Mouse (Mus musculus): Measurements from ENCODE around the gene Slc6a9. TPM values are rescaled to one million over a fixed set of nuclear protein-coding genes. Genes with fewer than 3 reads are reported as not detected.

The Slc6a9 gene
- total and polyA plus RNA-seq, 2 experiments from 2014 or later = 33.7 to 35.0 TPM

DNA sequence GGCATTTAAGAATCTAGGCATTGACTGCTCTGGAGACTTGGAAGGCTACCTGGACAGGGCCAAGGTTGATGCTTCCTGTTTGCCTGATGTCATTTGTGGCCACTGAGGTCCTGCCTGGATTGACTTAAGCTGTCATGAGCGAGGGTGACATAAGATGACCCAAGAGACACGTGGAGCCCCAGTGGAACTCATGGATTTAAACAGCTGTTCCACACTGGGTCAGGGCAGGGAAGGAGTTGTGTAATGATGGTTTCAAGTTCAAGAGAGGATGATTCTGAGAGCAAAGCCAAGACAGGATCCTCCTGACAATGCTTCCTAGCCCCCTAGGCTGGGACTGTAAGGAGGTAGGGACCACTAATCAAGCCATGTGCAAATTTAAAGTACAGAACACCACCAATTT is 2.8 kb upstream of the Slc6a9 start:
- H3K27me3 ChIP-seq (ENCODE audit: insufficient read depth, low read length) = no peaks in the 10 kb centered on the region
- no peak overlapping the region for H3K4me3 ChIP-seq (ENCODE audit: low read depth, low read length)
- no peak overlapping the region for H3K4me2 ChIP-seq (ENCODE audit: low read depth)
- no peak for DNase-seq
- H3K9ac ChIP-seq = no peak overlapping the region
- no peak for ATAC-seq
- no peak for TF ChIP-seq CTCF (IDR thresholded peaks at IDR 0.05; ENCODE audit: low read depth)
- H3K27ac ChIP-seq (ENCODE audit: low read depth, low read length) = no peak overlapping the region
- no peaks in the 10 kb centered on the region for H3K36me3 ChIP-seq (ENCODE audit: insufficient read depth)
- no peaks in the 10 kb centered on the region for H3K4me1 ChIP-seq (ENCODE audit: insufficient read depth)
- 74% methylated on average over 2 of the region's 2 CpGs for WGBS
- H3K9me3 ChIP-seq (ENCODE audit: low read length) = no peaks in the 10 kb centered on the region

DNA sequence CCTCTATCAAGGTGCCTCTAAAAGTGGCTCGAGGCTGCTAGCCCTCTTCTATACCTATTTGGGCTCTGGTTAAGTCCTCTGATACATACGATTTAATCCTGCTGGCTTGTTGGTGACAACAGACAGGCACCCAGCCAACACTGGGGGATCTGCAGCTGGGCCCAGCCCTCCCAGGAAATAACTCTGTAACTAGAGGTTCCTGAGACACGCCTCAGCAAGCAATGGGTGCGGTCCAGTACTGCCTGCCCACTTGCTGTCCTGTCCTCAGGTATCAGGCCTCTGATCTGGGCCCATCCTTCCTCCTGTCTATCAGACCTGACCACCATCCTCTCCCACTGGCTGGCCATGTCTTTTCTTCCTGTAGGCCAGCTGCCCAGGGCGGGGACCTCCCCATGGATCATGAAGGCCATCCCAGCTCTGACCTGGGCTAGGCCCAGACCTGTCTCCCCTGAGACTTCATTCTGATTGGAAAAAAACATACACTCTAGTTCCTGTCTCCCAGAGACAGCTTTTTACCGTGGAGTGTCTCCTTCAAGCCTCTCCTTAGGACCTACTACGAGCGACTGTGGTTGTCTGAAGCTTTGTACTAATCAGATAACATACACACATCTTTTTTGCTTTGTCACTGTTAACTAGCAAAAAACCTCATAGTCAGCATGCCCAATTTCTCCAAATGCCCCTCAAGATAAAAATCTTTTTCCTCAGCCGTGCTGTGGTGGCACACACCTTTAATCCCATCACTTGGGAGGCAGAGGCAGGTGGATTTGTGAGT is 2.2 kb upstream of the Slc6a9 start:
- ATAC-seq (no peak), DNase-seq (no peak)
- no peaks in the 10 kb centered on the region for H3K9me3 ChIP-seq (ENCODE audit: low read length)
- H3K27ac ChIP-seq (ENCODE audit: low read depth, low read length) = no peak overlapping the region
- H3K4me1 ChIP-seq (ENCODE audit: insufficient read depth) = no peaks in the 10 kb centered on the region
- H3K27me3 ChIP-seq (ENCODE audit: insufficient read depth, low read length) = no peaks in the 10 kb centered on the region
- H3K36me3 ChIP-seq (ENCODE audit: insufficient read depth) = no peaks in the 10 kb centered on the region
- no peak for TF ChIP-seq CTCF (IDR thresholded peaks at IDR 0.05; ENCODE audit: low read depth)
- H3K9ac ChIP-seq = no peak overlapping the region
- no peak overlapping the region for H3K4me3 ChIP-seq (ENCODE audit: low read depth, low read length)
- no peak overlapping the region for H3K4me2 ChIP-seq (ENCODE audit: low read depth)
- 81% methylated on average over 9 of the region's 9 CpGs for WGBS

GRCm38 (mm10) chr4:117834845-117835530 is 682 bp downstream of the Slc6a9 start:
- Histone ChIP-seq H3K9ac (peak overlapping the region; percentile 91), H3K4me2 (ENCODE audit: low read depth) (peak overlapping the region; percentile 91), H3K4me3 (ENCODE audit: low read depth, low read length) (peak overlapping the region; percentile 76), H3K27me3 (ENCODE audit: insufficient read depth, low read length) (no peaks in the 10 kb centered on the region), H3K27ac (ENCODE audit: low read depth, low read length) (peak overlapping the region; percentile 93), H3K9me3 (ENCODE audit: low read length) (no peaks in the 10 kb centered on the region), H3K36me3 (ENCODE audit: insufficient read depth) (no peaks in the 10 kb centered on the region), H3K4me1 (ENCODE audit: insufficient read depth) (no peaks in the 10 kb centered on the region)
- DNase-seq (peak; percentile 80), ATAC-seq (peak; percentile 40)
- WGBS = under 1% methylated on average over 36 of the region's 36 CpGs
- TF ChIP-seq CTCF (IDR thresholded peaks at IDR 0.05; ENCODE audit: low read depth) = peak; percentile 45

- Histone ChIP-seq H3K27ac (ENCODE audit: low read depth, low read length) (peak overlapping the region; percentile 93), H3K4me1 (ENCODE audit: insufficient read depth) (no peaks in the 10 kb centered on the region), H3K27me3 (ENCODE audit: insufficient read depth, low read length) (no peaks in the 10 kb centered on the region), H3K4me2 (ENCODE audit: low read depth) (peak overlapping the region; percentile 91), H3K9ac (peak overlapping the region; percentile 91), H3K36me3 (ENCODE audit: insufficient read depth) (no peaks in the 10 kb centered on the region), H3K9me3 (ENCODE audit: low read length) (no peaks in the 10 kb centered on the region), H3K4me3 (ENCODE audit: low read depth, low read length) (peak overlapping the region; percentile 76)
- TF ChIP-seq CTCF (IDR thresholded peaks at IDR 0.05; ENCODE audit: low read depth) = no peak
- under 1% methylated on average over 60 of the region's 60 CpGs for WGBS
- ATAC-seq = peak; percentile 62
- DNase-seq = peak; percentile 79
Observed at GRCm38 (mm10) chr4:117835531-117836111, 1.3 kb downstream of the Slc6a9 start.

DNA sequence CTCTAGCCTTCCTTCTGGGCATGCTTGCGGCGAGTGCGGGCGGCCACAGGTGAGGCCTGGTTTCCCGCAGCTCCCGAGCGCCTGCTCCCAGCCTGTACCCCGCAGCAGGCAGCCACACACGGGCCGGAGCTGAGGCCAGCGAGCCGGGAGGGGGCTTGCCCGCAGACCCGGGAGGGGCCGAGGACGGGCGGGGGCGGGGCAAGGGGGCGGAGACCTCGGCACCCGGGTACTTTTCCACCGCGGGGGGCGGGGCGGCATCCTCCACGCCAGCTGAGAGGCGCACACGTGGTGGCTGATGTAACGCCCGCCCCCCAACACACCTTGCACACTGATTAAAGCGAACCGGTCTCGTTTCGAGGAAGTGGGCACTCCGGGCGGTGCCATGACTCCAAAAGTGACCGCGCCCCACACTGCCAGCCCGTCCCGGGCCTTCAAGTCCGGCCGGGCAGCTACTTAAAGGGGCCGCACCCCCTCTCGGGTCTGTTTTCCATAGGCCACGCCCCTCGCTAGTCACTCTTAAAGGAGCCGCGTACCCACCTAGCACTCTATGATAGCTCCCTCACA is 2.0 kb downstream of the Slc6a9 start:
- H3K4me1 ChIP-seq (ENCODE audit: insufficient read depth) = no peaks in the 10 kb centered on the region
- peak overlapping the region; percentile 91 for H3K9ac ChIP-seq
- no peaks in the 10 kb centered on the region for H3K9me3 ChIP-seq (ENCODE audit: low read length)
- H3K4me3 ChIP-seq (ENCODE audit: low read depth, low read length) = peak overlapping the region; percentile 76
- H3K4me2 ChIP-seq (ENCODE audit: low read depth) = peak overlapping the region; percentile 91
- 3% methylated on average over 48 of the region's 48 CpGs for WGBS
- DNase-seq (peak; percentile 92), ATAC-seq (peak; percentile 89)
- H3K27me3 ChIP-seq (ENCODE audit: insufficient read depth, low read length) = no peaks in the 10 kb centered on the region
- H3K36me3 ChIP-seq (ENCODE audit: insufficient read depth) = no peaks in the 10 kb centered on the region
- no peak for TF ChIP-seq CTCF (IDR thresholded peaks at IDR 0.05; ENCODE audit: low read depth)
- peak overlapping the region; percentile 93 for H3K27ac ChIP-seq (ENCODE audit: low read depth, low read length)

GRCm38 (mm10) chr4:117837271-117837670 is 3.0 kb downstream of the Slc6a9 start:
- Histone ChIP-seq H3K4me3 (ENCODE audit: low read depth, low read length) (no peak overlapping the region), H3K9me3 (ENCODE audit: low read length) (no peaks in the 10 kb centered on the region), H3K4me1 (ENCODE audit: insufficient read depth) (no peaks in the 10 kb centered on the region), H3K9ac (no peak overlapping the region), H3K4me2 (ENCODE audit: low read depth) (no peak overlapping the region), H3K27me3 (ENCODE audit: insufficient read depth, low read length) (no peaks in the 10 kb centered on the region), H3K27ac (ENCODE audit: low read depth, low read length) (no peak overlapping the region), H3K36me3 (ENCODE audit: insufficient read depth) (no peaks in the 10 kb centered on the region)
- ATAC-seq = no peak
- no peak for DNase-seq
- WGBS = 66% methylated on average over 4 of the region's 4 CpGs
- TF ChIP-seq CTCF (IDR thresholded peaks at IDR 0.05; ENCODE audit: low read depth) = no peak
